In genomic region chr14:39869218-39869617, GRCm38 (mm10) we compare ENCODE assay signal across 19 mouse cellular contexts.
DNase-seq lines count a peak whose midpoint lies in the region; ATAC-seq lines count a peak whose summit lies in the region.
"Had no signal": no experiment of that assay in that cellular context is flagged by ENCODE, and none has a peak within 500 bp of the region (broad histone marks: within the 10 kb centered on the region; RNA-seq: fewer than 3 reads in every experiment).

No protein-coding gene starts in this region.

- H3K9ac ChIP-seq in liver, embryonic 11.5 days (ENCODE audit: low read depth, low read length), result no peak overlapping the region
- H3K9ac ChIP-seq in liver, embryonic 13.5 days, result no peak overlapping the region
- H3K9ac ChIP-seq in liver, embryonic 16.5 days (ENCODE audit: low read depth, low read length), result no peak overlapping the region
- H3K9ac ChIP-seq: hindbrain, embryonic 12.5 days; hindbrain, embryonic 15.5 days had no signal

- H3K27me3 ChIP-seq in liver, embryonic 11.5 days (replicated peaks; ENCODE audit: control insufficient read depth, insufficient read depth, low read length), result no peaks in the 10 kb centered on the region
- H3K27me3 ChIP-seq in liver, embryonic 13.5 days, result no peaks in the 10 kb centered on the region
- no peaks in the 10 kb centered on the region for H3K27me3 ChIP-seq in liver, embryonic 16.5 days (ENCODE audit: control insufficient read depth, insufficient read depth, low read depth, low read length)
- no peaks in the 10 kb centered on the region for H3K27me3 ChIP-seq in heart, embryonic 10.5 days (ENCODE audit: insufficient read depth, poor library complexity, severe bottlenecking)
- H3K27me3 ChIP-seq: hindbrain, embryonic 12.5 days; hindbrain, embryonic 15.5 days had no signal

- 68% methylated on average over 1 of the region's 1 CpGs for WGBS in liver, embryonic 11.5 days
- WGBS in liver, embryonic 13.5 days (ENCODE audit: insufficient replicate concordance), result 30% methylated on average over 1 of the region's 1 CpGs
- WGBS in liver, embryonic 16.5 days (ENCODE audit: insufficient replicate concordance), result 41% methylated on average over 1 of the region's 1 CpGs
- 65% methylated on average over 1 of the region's 1 CpGs for WGBS in heart, embryonic 10.5 days

- H3K9me3 ChIP-seq in liver, embryonic 11.5 days (ENCODE audit: control insufficient read depth, low read length), result no peaks in the 10 kb centered on the region
- no peaks in the 10 kb centered on the region for H3K9me3 ChIP-seq in liver, embryonic 13.5 days (replicated peaks)
- H3K9me3 ChIP-seq in liver, embryonic 16.5 days (replicated peaks; ENCODE audit: control insufficient read depth, low read length), result no peaks in the 10 kb centered on the region
- H3K9me3 ChIP-seq in heart, embryonic 10.5 days, result no peaks in the 10 kb centered on the region
- H3K9me3 ChIP-seq: hindbrain, embryonic 12.5 days; hindbrain, embryonic 15.5 days had no signal

- intact Hi-C loops in left cerebral cortex, postnatal 14 days (cut with DNase I), result no loop called here

- H3K4me3 ChIP-seq in liver, embryonic 11.5 days (ENCODE audit: low read depth, low read length), result no peak overlapping the region
- no peak overlapping the region for H3K4me3 ChIP-seq in liver, embryonic 13.5 days (replicated peaks)
- no peak overlapping the region for H3K4me3 ChIP-seq in liver, embryonic 16.5 days (ENCODE audit: low read depth, low read length)
- H3K4me3 ChIP-seq in heart, embryonic 10.5 days, result no peak overlapping the region
- H3K4me3 ChIP-seq: heart, adult 2 months; hindbrain, embryonic 12.5 days; hindbrain, embryonic 15.5 days had no signal

- DNase-seq in liver, embryonic 11.5 days (ENCODE audit: low spot score), result no peak
- DNase-seq in liver, result no peak
- DNase-seq in MEL-GATA-1-ER (ENCODE audit: extremely low read depth, low read depth), result peak; percentile 69
- peak; percentile 3 for DNase-seq in liver, embryonic 13.5 days
- no peak for DNase-seq in left cerebral cortex, postnatal 14 days (ENCODE audit: low spot score in 2 of 2)
- DNase-seq in heart, adult 11 months, result no peak
- no peak for DNase-seq in heart, embryonic 10.5 days (ENCODE audit: low spot score)
- DNase-seq: adrenal gland, postnatal 14 days; cerebellum, adult 18-20 months; cerebellum, adult 9-10 months; cerebellum, postnatal 14 days; gastrocnemius, postnatal 25 days; heart, adult 2 months had no signal

- no peak overlapping the region for H3K27ac ChIP-seq in liver, embryonic 11.5 days (ENCODE audit: low read depth, low read length)
- no peak overlapping the region for H3K27ac ChIP-seq in liver, embryonic 13.5 days
- H3K27ac ChIP-seq in liver, embryonic 16.5 days (ENCODE audit: low read length), result no peak overlapping the region
- no peak overlapping the region for H3K27ac ChIP-seq in heart, embryonic 10.5 days
- H3K27ac ChIP-seq: heart, adult 2 months; hindbrain, embryonic 12.5 days; hindbrain, embryonic 15.5 days had no signal

- no peak overlapping the region for H3K4me2 ChIP-seq in liver, embryonic 11.5 days
- H3K4me2 ChIP-seq in liver, embryonic 13.5 days, result no peak overlapping the region
- no peak overlapping the region for H3K4me2 ChIP-seq in liver, embryonic 16.5 days (ENCODE audit: low read depth, low read length)
- H3K4me2 ChIP-seq: heart, embryonic 11.5 days; hindbrain, embryonic 12.5 days; hindbrain, embryonic 15.5 days had no signal

- no peaks in the 10 kb centered on the region for H3K36me3 ChIP-seq in liver, embryonic 11.5 days (ENCODE audit: control insufficient read depth, insufficient read depth, low read length)
- H3K36me3 ChIP-seq in liver, embryonic 13.5 days, result no peaks in the 10 kb centered on the region
- H3K36me3 ChIP-seq in liver, embryonic 16.5 days (ENCODE audit: control insufficient read depth, insufficient read depth), result no peaks in the 10 kb centered on the region
- H3K36me3 ChIP-seq in heart, embryonic 10.5 days, result no peaks in the 10 kb centered on the region
- H3K36me3 ChIP-seq: hindbrain, embryonic 12.5 days; hindbrain, embryonic 15.5 days had no signal

- no peaks in the 10 kb centered on the region for H3K4me1 ChIP-seq in liver, embryonic 11.5 days (replicated peaks; ENCODE audit: control insufficient read depth, insufficient read depth, low read length)
- H3K4me1 ChIP-seq in liver, embryonic 13.5 days (replicated peaks), result no peaks in the 10 kb centered on the region
- H3K4me1 ChIP-seq in liver, embryonic 16.5 days (ENCODE audit: control insufficient read depth, low read depth, low read length), result no peaks in the 10 kb centered on the region
- no peaks in the 10 kb centered on the region for H3K4me1 ChIP-seq in heart, embryonic 10.5 days
- H3K4me1 ChIP-seq: hindbrain, embryonic 12.5 days; hindbrain, embryonic 15.5 days had no signal

- peak; percentile 82 for ATAC-seq in liver, embryonic 11.5 days (replicated peaks; ENCODE audit: low FRiP score)
- ATAC-seq in liver, embryonic 13.5 days (ENCODE audit: low read depth), result peak; percentile 86
- ATAC-seq in liver, embryonic 16.5 days (ENCODE audit: low read depth), result peak; percentile 63
- ATAC-seq: activated CD4-positive, CD25-positive, alpha-beta regulatory T cell, adult 4 months; forebrain, embryonic 14.5 days had no signal

Comparison
In these comparisons a context has a peak if more than half of its experiments do, and no peak if none do; other contexts are left out.
1. DNase-seq: peak in MEL-GATA-1-ER (single experiment) and liver, embryonic 13.5 days (single experiment); none in liver, embryonic 11.5 days (single experiment), liver (single experiment), left cerebral cortex, postnatal 14 days (0 of 2), heart, adult 11 months (single experiment) and heart, embryonic 10.5 days (single experiment).
2. Peak in every context shown above with its lines, with median percentiles within 50 percentile points of each other: ATAC-seq.